Mouse (Mus musculus) heart, embryonic 11.5 days (tissue): ENCODE data around the gene Stau1. TPM values are rescaled to one million over a fixed set of nuclear protein-coding genes. Genes with fewer than 3 reads are reported as not detected.
A peak's percentile ranks its signal among the peaks of the same experiment; 100 is the strongest.

Source experiments
- ATAC-seq: fragments of 200-750 bp; cut with Nextera tagmentation; replicated peaks from 2 replicates; pipeline ENCODE4 v1.8.0; 2017; ENCODE audit warnings: moderate library complexity; ENCODE audit not compliant: insufficient number of reproducible peaks, low FRiP score, low TSS enrichment
- H3K27ac ChIP-seq: fragments of 300-500 bp; sonication (generic); 2 replicates; pipeline ENCODE4 v1.5.1; 2014; ENCODE audit warnings: mild to moderate bottlenecking, low read depth, low read length
- H3K27me3 ChIP-seq: fragments of 300-500 bp; sonication (generic); 2 replicates; pipeline ENCODE4 v1.6.1; 2014; ENCODE audit warnings: mild to moderate bottlenecking, low read length, mixed read lengths; ENCODE audit not compliant: control insufficient read depth, insufficient read depth
- H3K36me3 ChIP-seq: fragments of 300-500 bp; sonication (generic); 2 replicates; pipeline ENCODE4 v1.6.1; 2014; ENCODE audit warnings: mild to moderate bottlenecking, low read length, moderate library complexity, mixed read lengths; ENCODE audit not compliant: control insufficient read depth, insufficient read depth
- H3K4me1 ChIP-seq: fragments of 300-500 bp; sonication (generic); 2 replicates; pipeline ENCODE4 v1.6.1; 2014; ENCODE audit warnings: low read length; ENCODE audit not compliant: control insufficient read depth, insufficient read depth
- H3K4me2 ChIP-seq: fragments of 300-500 bp; sonication (generic); 2 replicates; pipeline ENCODE4 v1.6.1; 2014; ENCODE audit warnings: mild to moderate bottlenecking, moderate library complexity
- H3K4me3 ChIP-seq: fragments of 300-500 bp; sonication (generic); 2 replicates; pipeline ENCODE4 v1.5.1; 2014; ENCODE audit warnings: low read depth, low read length
- H3K9ac ChIP-seq: fragments of 300-500 bp; sonication (generic); 2 replicates; pipeline ENCODE4 v1.6.1; 2014; ENCODE audit warnings: mild to moderate bottlenecking, low read depth, low read length, moderate library complexity
- H3K9me3 ChIP-seq: fragments of 300-500 bp; sonication (generic); replicated peaks from 2 replicates; pipeline ENCODE4 v1.6.1; 2016; ENCODE audit warnings: low read length; ENCODE audit not compliant: control insufficient read depth
- WGBS: fragments of 180-500 bp; shearing (Covaris S2); extraction: QIAGEN DNeasy Blood & Tissue Kit; methylation state at CpG from one replicate; pipeline ENCODE4 v1.1.7; 2014; ENCODE audit not compliant: insufficient replicate concordance; 5-methylcytosine and 5-hydroxymethylcytosine counted together
- polyA plus RNA-seq: library from polyadenylated mRNA; unstranded; fragments of >200 nt; fragmentation: Nextera tagmentation; extraction: Ambion mirVana; gene quantifications from 2 replicates; pipeline ENCODE4 v1.2.1, GENCODE M21; 2014

Stau1 gene
- 55.6 and 62.0 TPM in 2 replicates for polyA plus RNA-seq

DNA sequence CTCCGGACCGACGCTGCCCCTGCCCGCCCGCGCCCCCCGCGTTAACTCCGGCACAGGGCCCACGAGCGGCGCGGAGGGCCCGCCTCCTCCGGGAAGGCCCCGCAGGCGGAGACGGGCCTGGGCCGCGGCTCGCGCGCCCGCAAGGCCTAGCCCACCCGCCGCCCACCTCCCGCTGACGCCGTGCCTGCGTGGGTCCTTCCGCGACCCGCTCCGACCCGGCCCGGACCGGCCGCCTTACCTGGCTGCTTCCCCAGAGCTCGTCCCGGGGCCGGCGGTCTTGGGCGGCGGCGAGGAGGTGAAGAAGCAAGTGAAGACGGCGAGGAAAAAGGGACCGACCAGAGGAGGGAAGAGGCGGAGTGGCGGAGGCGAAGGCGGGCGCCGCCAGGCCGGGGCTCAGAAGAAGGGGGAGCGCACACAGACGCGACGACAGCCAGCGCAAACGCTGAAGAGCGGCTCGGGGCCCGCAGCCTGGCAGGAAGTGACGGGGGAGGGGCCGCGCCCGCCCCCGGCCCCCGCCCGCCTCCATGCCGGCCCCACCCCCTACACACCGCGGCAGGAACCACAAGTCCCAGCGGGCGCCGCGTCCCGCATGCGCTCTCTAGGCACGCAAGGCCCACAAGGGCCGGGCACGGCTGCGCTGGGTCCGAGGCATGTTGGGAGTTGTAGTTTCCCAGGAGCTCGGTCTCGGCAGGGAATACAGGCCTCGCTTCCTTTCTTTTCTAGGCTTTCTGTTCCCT, at the start of gene Stau1:
Gene Stau1, minus strand, starts transcription at position 504 of the 737 bp plus-strand sequence.
- peaks cover 24% of the 10 kb centered on the region for H3K4me1 ChIP-seq
- peak within 1 kb of the TSS; percentile 94 for H3K9ac ChIP-seq
- peak within 1 kb of the TSS; percentile 85 for H3K4me3 ChIP-seq
- H3K9me3 ChIP-seq: no peaks in the 10 kb centered on the region
- peak; percentile 99 for ATAC-seq
- H3K36me3 ChIP-seq: no peaks in the 10 kb centered on the region
- peak within 1 kb of the TSS; percentile 98 for H3K27ac ChIP-seq
- peak within 1 kb of the TSS; percentile 95 for H3K4me2 ChIP-seq
- H3K27me3 ChIP-seq: no peaks in the 10 kb centered on the region
- under 1% methylated on average over 78 of the region's 88 CpGs for WGBS

DNA sequence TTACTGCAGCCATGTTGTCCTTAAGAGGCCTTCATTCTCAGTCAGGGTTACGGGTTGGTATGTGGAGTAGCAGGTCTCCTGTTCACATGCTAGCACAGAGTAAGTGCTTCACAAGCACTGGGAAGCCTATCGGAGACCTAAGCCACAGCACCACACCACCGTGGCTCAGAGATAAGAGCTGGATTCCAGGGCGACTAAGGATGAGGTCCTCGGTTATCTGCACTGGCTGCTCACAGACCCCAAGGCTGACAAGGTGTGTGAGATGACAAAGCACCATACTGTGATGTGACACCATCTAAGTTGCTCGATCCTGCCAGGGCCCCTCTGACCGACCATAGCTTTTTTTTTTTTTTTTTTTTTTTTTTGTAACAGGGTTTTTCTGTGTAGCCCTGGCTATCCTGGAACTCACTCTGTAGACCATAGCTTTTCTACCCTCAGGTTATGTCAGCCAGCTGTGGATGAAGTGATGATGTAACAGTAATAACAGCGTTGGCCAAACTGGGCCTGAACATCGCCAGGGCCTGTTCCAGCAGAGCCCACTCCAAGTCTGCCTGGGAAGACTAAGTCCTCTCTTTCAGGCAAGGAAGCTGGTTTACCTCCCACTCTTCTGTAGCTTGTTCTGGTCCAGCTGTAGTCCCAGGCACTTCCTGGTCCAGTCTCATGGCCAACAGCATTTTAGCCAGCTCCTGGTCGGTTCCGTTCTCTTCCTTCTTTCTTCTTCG, 47.5 kb upstream of the Stau1 start:
- Histone ChIP-seq H3K4me3 (no peak overlapping the region), H3K4me1 (peaks cover 12% of the 10 kb centered on the region), H3K36me3 (peaks cover 59% of the 10 kb centered on the region), H3K4me2 (peak overlapping the region; percentile 37), H3K27me3 (no peaks in the 10 kb centered on the region), H3K9me3 (no peaks in the 10 kb centered on the region), H3K27ac (peak overlapping the region; percentile 87), H3K9ac (peak overlapping the region; percentile 50; the same call in 1 of the 2 replicates)
- 53% methylated on average over 12 of the region's 12 CpGs for WGBS
- peak; percentile 90 for ATAC-seq

DNA sequence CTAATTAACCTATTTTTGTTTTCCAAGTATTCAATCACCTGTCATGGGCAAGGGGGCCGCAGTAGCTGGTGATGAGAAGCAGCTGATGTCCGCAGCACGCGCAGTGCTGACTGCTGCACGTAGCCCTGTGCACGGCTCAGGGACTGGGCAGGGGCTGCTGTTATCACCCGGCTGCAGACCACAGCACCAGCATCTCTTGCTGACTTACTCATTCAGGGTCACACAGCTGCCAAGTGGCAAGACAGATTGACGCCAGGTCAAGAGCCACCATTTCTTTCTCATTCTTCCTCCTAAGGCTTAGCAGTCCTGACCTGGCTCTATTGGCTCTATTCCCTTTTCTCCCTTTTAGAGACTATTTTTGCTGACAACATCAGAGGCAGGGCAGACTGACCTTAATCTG, 43.3 kb upstream of the Stau1 start:
- peaks cover 60% of the 10 kb centered on the region for H3K36me3 ChIP-seq
- H3K4me3 ChIP-seq: no peak overlapping the region
- H3K27me3 ChIP-seq: no peaks in the 10 kb centered on the region
- H3K9me3 ChIP-seq: no peaks in the 10 kb centered on the region
- H3K9ac ChIP-seq: no peak overlapping the region
- no peak overlapping the region for H3K4me2 ChIP-seq
- WGBS: 73% methylated on average over 8 of the region's 8 CpGs
- peak; percentile 58; the same call in 1 of the 2 replicates for ATAC-seq
- H3K27ac ChIP-seq: peak overlapping the region; percentile 47
- H3K4me1 ChIP-seq: peaks cover 7% of the 10 kb centered on the region

DNA sequence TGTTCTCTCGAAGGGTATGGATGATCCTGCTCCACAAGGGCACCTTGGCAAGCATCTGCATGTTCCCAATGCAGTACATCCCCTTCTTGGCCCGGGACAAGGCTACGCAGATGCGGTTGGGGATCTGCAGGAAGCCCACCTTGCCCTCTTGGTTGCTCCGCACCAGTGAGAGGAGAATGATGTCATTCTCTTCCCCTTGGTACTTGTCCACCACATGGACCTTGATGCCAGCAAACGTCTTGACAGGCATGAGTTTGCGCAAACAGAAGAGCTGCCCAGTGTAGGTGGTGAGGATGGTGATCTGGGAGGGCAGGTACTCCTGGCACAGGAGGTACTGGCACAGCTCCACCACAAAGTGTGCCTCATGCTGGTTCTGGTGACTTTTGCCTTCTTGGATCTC, 42.6 kb upstream of the Stau1 start:
- Histone ChIP-seq H3K27ac (0 out of 2 replicates have a peak overlapping the region, but pooled peaks have one; percentile 15), H3K27me3 (no peaks in the 10 kb centered on the region), H3K9ac (no peak overlapping the region), H3K4me2 (no peak overlapping the region), H3K4me3 (no peak overlapping the region), H3K9me3 (no peaks in the 10 kb centered on the region), H3K4me1 (peaks cover 7% of the 10 kb centered on the region), H3K36me3 (peaks cover 61% of the 10 kb centered on the region)
- no peak for ATAC-seq
- 93% methylated on average over 7 of the region's 7 CpGs for WGBS

DNA sequence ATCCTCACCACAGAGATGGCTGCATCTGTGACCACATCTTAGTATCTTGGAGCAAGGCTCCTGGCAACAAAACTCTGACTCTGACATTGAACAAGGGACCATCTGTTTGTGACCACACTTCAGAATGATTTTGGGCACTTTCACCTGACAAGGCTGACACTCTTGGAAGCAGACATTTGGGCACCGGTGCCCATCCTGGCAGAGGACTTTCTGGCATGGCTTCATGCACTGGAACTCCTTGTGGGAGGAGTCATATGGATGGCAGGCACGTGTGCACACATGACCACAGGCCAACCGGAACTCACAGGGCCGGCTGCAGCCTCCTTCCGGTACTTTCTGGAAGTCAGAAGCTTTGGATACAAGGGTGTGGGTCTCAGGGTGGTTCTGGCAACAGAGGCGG, 42.2 kb upstream of the Stau1 start:
- H3K4me2 ChIP-seq: no peak overlapping the region
- no peak overlapping the region for H3K9ac ChIP-seq
- H3K4me1 ChIP-seq: peaks cover 7% of the 10 kb centered on the region
- peaks cover 63% of the 10 kb centered on the region for H3K36me3 ChIP-seq
- no peak for ATAC-seq
- H3K27ac ChIP-seq: no peak overlapping the region
- no peaks in the 10 kb centered on the region for H3K9me3 ChIP-seq
- no peaks in the 10 kb centered on the region for H3K27me3 ChIP-seq
- 90% methylated on average over 6 of the region's 6 CpGs for WGBS
- H3K4me3 ChIP-seq: no peak overlapping the region

DNA sequence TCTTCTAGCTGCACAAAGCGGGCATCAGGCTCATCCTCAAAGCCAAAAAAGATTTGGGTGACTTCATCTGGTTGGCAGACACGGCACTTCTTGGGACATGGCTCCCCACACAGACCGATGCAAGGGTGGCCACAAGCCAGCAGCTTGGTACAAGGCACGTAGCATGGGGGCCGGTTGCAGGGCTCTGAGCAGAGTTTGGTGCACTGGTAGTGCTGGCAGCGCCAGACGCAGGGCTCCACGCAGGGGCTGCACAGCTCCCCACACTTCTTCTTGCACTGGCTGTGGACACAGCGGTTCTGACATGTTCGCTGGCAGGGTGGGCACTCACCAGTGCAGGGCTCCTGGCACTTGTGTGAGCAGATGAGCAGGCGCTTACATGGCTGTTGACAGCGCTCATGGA, 41.6 kb upstream of the Stau1 start:
- WGBS: 90% methylated on average over 12 of the region's 12 CpGs
- H3K9me3 ChIP-seq: no peaks in the 10 kb centered on the region
- no peak overlapping the region for H3K27ac ChIP-seq
- H3K9ac ChIP-seq: no peak overlapping the region
- peaks cover 63% of the 10 kb centered on the region for H3K36me3 ChIP-seq
- no peak overlapping the region for H3K4me3 ChIP-seq
- H3K27me3 ChIP-seq: no peaks in the 10 kb centered on the region
- no peak overlapping the region for H3K4me2 ChIP-seq
- peaks cover 4% of the 10 kb centered on the region for H3K4me1 ChIP-seq
- ATAC-seq: no peak

DNA sequence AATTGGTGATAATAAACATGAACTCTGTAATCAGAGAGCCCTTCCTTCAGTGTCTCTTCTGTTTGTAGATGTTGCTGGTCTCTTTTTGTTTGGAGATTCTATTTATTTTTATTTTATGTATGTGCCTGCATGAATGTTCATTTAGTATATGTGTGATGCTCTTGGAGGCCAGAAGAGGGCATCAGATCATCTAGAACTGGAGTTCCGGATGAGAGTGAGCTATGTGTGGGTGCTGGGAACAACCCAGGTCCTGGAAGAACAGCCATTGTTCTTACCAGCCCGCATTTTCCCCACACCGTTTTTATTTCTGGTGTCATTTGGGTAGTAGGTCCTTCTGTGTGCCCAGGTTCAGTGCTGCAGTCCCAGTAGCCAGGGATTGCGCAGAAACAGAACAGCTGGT, 34.4 kb upstream of the Stau1 start:
- Histone ChIP-seq H3K4me2 (no peak overlapping the region), H3K27ac (no peak overlapping the region), H3K27me3 (no peaks in the 10 kb centered on the region), H3K4me1 (no peaks in the 10 kb centered on the region), H3K9me3 (no peaks in the 10 kb centered on the region), H3K36me3 (peaks cover 61% of the 10 kb centered on the region), H3K9ac (no peak overlapping the region), H3K4me3 (no peak overlapping the region)
- ATAC-seq: no peak
- WGBS: 93% methylated on average over 4 of the region's 4 CpGs

DNA sequence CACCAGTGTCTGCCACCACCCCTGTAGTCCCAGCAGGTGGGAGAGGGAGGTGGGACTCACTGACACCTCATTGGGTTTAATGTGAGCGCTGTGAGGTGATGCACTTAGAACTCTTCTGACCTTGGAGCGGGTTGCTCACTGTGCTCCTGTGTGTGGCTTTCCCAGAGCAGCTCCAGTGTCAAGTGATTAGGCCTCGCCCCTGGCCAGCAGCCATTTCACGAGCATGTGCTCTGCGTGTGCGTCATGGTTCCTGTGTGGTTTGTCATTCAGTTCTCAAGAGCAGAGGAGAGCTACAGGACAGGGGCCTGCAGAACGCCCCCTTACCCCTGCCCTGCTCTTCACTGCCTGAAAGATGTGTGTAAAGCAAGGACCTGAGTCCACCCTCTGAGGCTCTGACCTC, 32.5 kb upstream of the Stau1 start:
- Histone ChIP-seq H3K36me3 (peaks cover 60% of the 10 kb centered on the region), H3K9ac (no peak overlapping the region), H3K9me3 (no peaks in the 10 kb centered on the region), H3K4me3 (no peak overlapping the region), H3K27ac (no peak overlapping the region), H3K4me2 (no peak overlapping the region), H3K4me1 (no peaks in the 10 kb centered on the region), H3K27me3 (no peaks in the 10 kb centered on the region)
- WGBS: 90% methylated on average over 7 of the region's 7 CpGs
- ATAC-seq: no peak
